Mouse (Mus musculus) hindbrain, postnatal 0 days (tissue): ENCODE measurements at regions not wholly inside any gene's neighbourhood (a gene's known extent, or its start where the extent isn't known, plus 50 kb on each side); places are given as distances from the start of the nearest gene placed in this dataset.

ENCODE experiments used
- ATAC-seq: fragments of 200-750 bp; cut with Nextera tagmentation; 2 replicates; pipeline ENCODE4 v1.8.0; 2017; ENCODE audit warnings: mild to moderate bottlenecking, moderate TSS enrichment, moderate library complexity
- DNase-seq: peaks from one replicate; pipeline ENCODE4 v3.0.0-alpha.2; 2015; ENCODE audit warnings: low spot score
- H3K27ac ChIP-seq: fragments of 300-500 bp; sonication (generic); 2 replicates; pipeline ENCODE4 v1.5.1; 2014; ENCODE audit warnings: mild to moderate bottlenecking
- H3K27me3 ChIP-seq: fragments of 300-500 bp; sonication (generic); 2 replicates; pipeline ENCODE4 v1.6.1; 2014; ENCODE audit warnings: low read length, mixed read lengths; ENCODE audit not compliant: insufficient read depth
- H3K36me3 ChIP-seq: fragments of 300-500 bp; sonication (generic); 2 replicates; pipeline ENCODE4 v1.6.1; 2014; ENCODE audit warnings: low read length, mixed read lengths; ENCODE audit not compliant: insufficient read depth
- H3K4me1 ChIP-seq: fragments of 300-500 bp; sonication (generic); 2 replicates; pipeline ENCODE4 v1.6.1; 2014; ENCODE audit warnings: antibody characterized with exemption, low read length, mixed read lengths; ENCODE audit not compliant: insufficient read depth
- H3K4me2 ChIP-seq: fragments of 300-500 bp; sonication (generic); 2 replicates; pipeline ENCODE4 v1.6.1; 2014; ENCODE audit warnings: low read depth, mild to moderate bottlenecking, low read length, moderate library complexity, mixed read lengths
- H3K4me3 ChIP-seq: fragments of 300-500 bp; sonication (generic); 2 replicates; pipeline ENCODE4 v1.5.1; 2014; ENCODE audit warnings: low read length
- H3K9ac ChIP-seq: fragments of 300-500 bp; sonication (generic); replicated peaks from 2 replicates; pipeline ENCODE4 v1.6.1; 2014; ENCODE audit warnings: mild to moderate bottlenecking, low read length, moderate library complexity, mixed read lengths
- H3K9me3 ChIP-seq: fragments of 300-500 bp; sonication (generic); 2 replicates; pipeline ENCODE4 v1.6.1; 2016; ENCODE audit warnings: low read length, mixed read lengths
- CTCF ChIP-seq: IDR thresholded peaks from 2 replicates; pipeline ENCODE4 v1.5.1; 2016; ENCODE audit warnings: antibody characterized with exemption, control low read depth, low read depth
- WGBS: fragments of 180-500 bp; shearing (Covaris S2); extraction: QIAGEN DNeasy Blood & Tissue Kit; methylation state at CpG from one replicate; pipeline ENCODE4 v1.1.7; 2014; 5-methylcytosine and 5-hydroxymethylcytosine counted together

- H3K4me2 ChIP-seq = no peak overlapping the region
- H3K36me3 ChIP-seq = no peaks in the 10 kb centered on the region
- DNase-seq = no peak
- H3K4me1 ChIP-seq = no peaks in the 10 kb centered on the region
- H3K27ac ChIP-seq = no peak overlapping the region
- H3K4me3 ChIP-seq = no peak overlapping the region
- H3K9ac ChIP-seq = no peak overlapping the region
- no peaks in the 10 kb centered on the region for H3K9me3 ChIP-seq
- ATAC-seq = no peak
- H3K27me3 ChIP-seq = no peaks in the 10 kb centered on the region
- TF ChIP-seq CTCF = no peak
- WGBS = 86% methylated on average over 6 of the region's 6 CpGs
Measured at GRCm38 (mm10) chr1:153986632-153987031, 86.6 kb upstream of the Teddm2 start.

DNA sequence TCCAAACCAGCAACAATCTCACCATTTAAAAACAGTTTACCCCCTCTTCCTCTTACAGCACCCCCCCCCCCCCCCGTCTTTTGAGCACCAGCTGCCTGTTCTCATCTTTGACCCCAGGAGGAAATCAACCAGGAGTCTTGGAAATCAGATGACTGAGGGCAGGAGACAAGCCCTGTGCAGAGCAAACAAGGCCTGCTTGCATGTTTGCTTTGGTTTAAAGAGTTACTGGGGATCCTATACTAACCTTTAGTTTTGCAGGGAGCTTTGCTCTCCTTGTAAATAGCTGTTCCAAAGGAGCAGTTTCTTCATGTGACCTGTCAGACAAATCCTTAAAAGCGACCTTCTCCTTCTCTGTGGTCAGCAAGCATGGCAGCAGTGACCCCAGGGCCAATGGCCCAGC, 88.3 kb upstream of the Teddm2 start:
- DNase-seq = no peak
- H3K27ac ChIP-seq = no peak overlapping the region
- H3K4me3 ChIP-seq = no peak overlapping the region
- H3K9ac ChIP-seq = no peak overlapping the region
- ATAC-seq = no peak
- no peak for TF ChIP-seq CTCF
- no peaks in the 10 kb centered on the region for H3K27me3 ChIP-seq
- 59% methylated on average over 2 of the region's 2 CpGs for WGBS
- no peak overlapping the region for H3K4me2 ChIP-seq
- no peaks in the 10 kb centered on the region for H3K4me1 ChIP-seq
- H3K36me3 ChIP-seq = no peaks in the 10 kb centered on the region
- no peaks in the 10 kb centered on the region for H3K9me3 ChIP-seq

DNA sequence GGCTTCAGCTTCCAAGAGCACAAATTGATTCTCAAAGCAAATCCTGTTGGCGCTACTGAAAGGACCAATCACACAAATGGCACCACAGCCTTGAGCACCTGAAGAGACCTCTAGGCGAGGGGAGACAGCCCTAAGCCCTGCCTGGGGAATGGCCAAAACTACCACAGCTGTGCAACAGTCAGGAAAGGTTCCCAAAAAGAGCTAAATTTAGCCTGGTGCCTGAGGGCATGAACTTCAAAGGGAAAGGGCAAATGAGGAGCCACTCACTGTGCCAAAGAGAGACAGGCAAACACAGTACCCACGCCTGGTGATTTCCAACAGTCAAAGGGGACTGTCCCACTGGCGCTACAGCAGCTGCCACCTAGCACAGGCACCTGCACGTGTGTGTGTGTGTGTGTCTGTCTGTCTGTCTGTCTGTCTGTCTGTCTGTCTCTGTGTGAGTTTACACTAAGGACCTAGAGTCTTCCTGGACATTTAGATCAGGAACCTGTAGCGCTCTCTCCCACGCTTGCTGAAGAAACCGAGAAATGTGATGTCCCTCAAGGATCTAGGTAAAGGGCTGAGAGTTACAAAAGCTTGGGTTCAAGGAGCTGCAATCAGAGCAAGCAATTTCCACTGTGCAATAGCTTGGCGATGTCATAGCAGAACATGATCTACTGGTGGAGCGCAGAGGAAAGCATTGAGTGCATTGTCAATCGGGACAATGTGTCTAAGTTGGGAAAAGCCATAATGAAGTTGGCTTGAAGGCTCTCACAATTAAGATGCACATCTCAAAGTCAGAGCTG, 90.8 kb upstream of the Teddm2 start:
- H3K9ac ChIP-seq = no peak overlapping the region
- TF ChIP-seq CTCF = no peak
- H3K9me3 ChIP-seq = peaks cover 5% of the 10 kb centered on the region
- 83% methylated on average over 11 of the region's 11 CpGs for WGBS
- no peaks in the 10 kb centered on the region for H3K36me3 ChIP-seq
- DNase-seq (no peak), ATAC-seq (no peak)
- no peak overlapping the region for H3K4me2 ChIP-seq
- H3K27ac ChIP-seq = no peak overlapping the region
- no peak overlapping the region for H3K4me3 ChIP-seq
- H3K4me1 ChIP-seq = no peaks in the 10 kb centered on the region
- H3K27me3 ChIP-seq = no peaks in the 10 kb centered on the region

DNA sequence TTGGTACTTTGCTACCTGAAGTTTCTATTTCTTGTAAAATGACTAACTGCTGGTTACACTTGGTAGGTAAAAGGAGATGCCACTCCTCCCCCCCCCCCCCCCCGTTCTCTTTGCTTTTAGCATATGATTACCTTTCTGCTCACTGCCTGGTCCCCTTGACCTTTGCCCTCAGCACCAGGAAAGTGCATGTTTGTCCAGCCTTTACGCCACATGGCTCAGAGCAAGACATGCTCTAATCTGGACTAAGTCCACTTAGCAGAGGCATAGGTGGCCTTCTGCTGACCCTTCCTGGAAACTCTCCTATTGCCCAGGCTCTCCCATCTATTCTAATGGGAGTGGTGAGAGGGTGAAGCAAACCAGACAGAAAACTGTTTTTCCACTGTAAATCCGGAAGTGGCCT, 92.4 kb upstream of the Teddm2 start:
- DNase-seq = no peak
- ATAC-seq = no peak
- peaks cover 5% of the 10 kb centered on the region for H3K9me3 ChIP-seq
- no peak overlapping the region for H3K4me3 ChIP-seq
- H3K27me3 ChIP-seq = no peaks in the 10 kb centered on the region
- H3K4me2 ChIP-seq = no peak overlapping the region
- 81% methylated on average over 3 of the region's 3 CpGs for WGBS
- no peak for TF ChIP-seq CTCF
- no peak overlapping the region for H3K9ac ChIP-seq
- no peaks in the 10 kb centered on the region for H3K36me3 ChIP-seq
- H3K27ac ChIP-seq = no peak overlapping the region
- H3K4me1 ChIP-seq = no peaks in the 10 kb centered on the region

DNA sequence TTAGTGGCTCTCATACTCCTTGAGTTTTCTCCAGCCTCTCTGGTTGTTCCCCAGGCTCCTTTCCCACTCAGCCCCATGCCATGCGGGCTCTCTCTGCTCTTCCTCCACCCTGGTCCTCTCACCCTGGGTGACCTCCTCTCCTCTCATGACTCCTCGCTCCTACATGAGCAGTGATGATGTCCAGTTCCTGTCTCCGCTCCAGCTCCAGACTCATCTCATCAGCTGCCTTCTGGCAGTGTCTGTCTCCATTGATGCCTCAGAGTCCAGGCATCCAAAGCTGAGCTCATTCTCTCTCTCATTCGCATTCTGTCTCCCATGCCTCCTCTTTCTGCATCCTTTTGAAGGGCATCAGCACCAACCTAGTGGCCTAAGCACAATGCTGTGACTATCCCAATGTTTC, 94.8 kb upstream of the Teddm2 start:
- no peaks in the 10 kb centered on the region for H3K36me3 ChIP-seq
- no peak overlapping the region for H3K27ac ChIP-seq
- H3K4me3 ChIP-seq = no peak overlapping the region
- ATAC-seq (no peak), DNase-seq (no peak)
- no peak overlapping the region for H3K9ac ChIP-seq
- WGBS = 95% methylated on average over 4 of the region's 4 CpGs
- TF ChIP-seq CTCF = no peak
- peaks cover 5% of the 10 kb centered on the region for H3K9me3 ChIP-seq
- no peak overlapping the region for H3K4me2 ChIP-seq
- H3K4me1 ChIP-seq = no peaks in the 10 kb centered on the region
- H3K27me3 ChIP-seq = no peaks in the 10 kb centered on the region

- no peak overlapping the region for H3K9ac ChIP-seq
- H3K4me2 ChIP-seq = no peak overlapping the region
- H3K4me1 ChIP-seq = no peaks in the 10 kb centered on the region
- H3K36me3 ChIP-seq = no peaks in the 10 kb centered on the region
- H3K9me3 ChIP-seq = peaks cover 5% of the 10 kb centered on the region
- ATAC-seq (no peak), DNase-seq (no peak)
- 52% methylated on average over 15 of the region's 15 CpGs for WGBS
- no peak overlapping the region for H3K4me3 ChIP-seq
- H3K27me3 ChIP-seq = no peaks in the 10 kb centered on the region
- no peak overlapping the region for H3K27ac ChIP-seq
- no peak for TF ChIP-seq CTCF
Measured at GRCm38 (mm10) chr1:153997201-153998181, 97.5 kb upstream of the Teddm2 start.
